Mouse (Mus musculus): ENCODE measurements around the gene Cox16. TPM values are rescaled to one million over a fixed set of nuclear protein-coding genes. Genes with fewer than 3 reads are reported as not detected.
"Not testable (repeated sequence)": the region's sequence is repeated elsewhere in the genome, so short reads cannot be mapped to it uniquely, and the experiment has no call there.

Cox16 gene
- total and polyA plus RNA-seq, 2 experiments: 106 to 114 TPM

DNA sequence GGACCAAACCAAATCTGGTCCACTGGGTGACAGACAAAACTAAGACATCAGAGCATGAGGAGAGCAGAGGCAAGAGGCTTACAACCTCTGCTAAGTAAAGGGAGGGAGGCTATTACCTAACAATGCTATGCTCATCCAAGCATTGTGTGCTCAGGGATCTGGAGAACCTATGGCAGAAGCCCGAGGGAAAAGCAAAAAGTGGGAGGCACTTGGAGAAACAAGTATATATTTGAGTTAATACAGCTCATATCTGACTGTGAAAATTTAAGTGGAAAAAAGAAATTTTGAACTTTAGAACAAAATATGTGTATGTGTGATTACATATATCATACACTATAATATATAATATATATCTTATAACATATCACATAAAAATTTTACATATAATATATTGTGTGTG lies 63.1 kb downstream of the Cox16 start, which contains the start of gene Adam4:
TSS of gene Adam4 (minus strand) at position 101 of the 400 bp plus-strand sequence.
- TF ChIP-seq POLR2A (IDR thresholded peaks at IDR 0.05; ENCODE audit: extremely low read depth, insufficient read depth, low read length) (no peak), CTCF (IDR thresholded peaks at IDR 0.05; ENCODE audit: low read depth, low read length) (no peak)
- H3K36me3 ChIP-seq (ENCODE audit: control insufficient read depth, insufficient read depth, low read length): peaks cover 3% of the 10 kb centered on the region
- H3K79me2 ChIP-seq (ENCODE audit: control insufficient read depth, insufficient read depth, low read length): no peaks in the 10 kb centered on the region
- no peaks in the 10 kb centered on the region for H3K4me1 ChIP-seq (ENCODE audit: control insufficient read depth, insufficient read depth, low read length)
- no peak within 1 kb of the TSS for H3K4me3 ChIP-seq (ENCODE audit: insufficient read depth, low read depth, low read length)
- no peaks in the 10 kb centered on the region for H3K27me3 ChIP-seq (ENCODE audit: control insufficient read depth, insufficient read depth, low read length)
- WGBS: 100% methylated on average over 1 of the region's 1 CpGs
- DNase-seq (ENCODE audit: extremely low read depth, low read depth, low spot score): no peak
- no peak within 1 kb of the TSS for H3K9ac ChIP-seq (ENCODE audit: low read depth, low read length)
- H3K27ac ChIP-seq (replicated peaks; ENCODE audit: insufficient read depth, low read depth, low read length): no peak within 1 kb of the TSS

DNA sequence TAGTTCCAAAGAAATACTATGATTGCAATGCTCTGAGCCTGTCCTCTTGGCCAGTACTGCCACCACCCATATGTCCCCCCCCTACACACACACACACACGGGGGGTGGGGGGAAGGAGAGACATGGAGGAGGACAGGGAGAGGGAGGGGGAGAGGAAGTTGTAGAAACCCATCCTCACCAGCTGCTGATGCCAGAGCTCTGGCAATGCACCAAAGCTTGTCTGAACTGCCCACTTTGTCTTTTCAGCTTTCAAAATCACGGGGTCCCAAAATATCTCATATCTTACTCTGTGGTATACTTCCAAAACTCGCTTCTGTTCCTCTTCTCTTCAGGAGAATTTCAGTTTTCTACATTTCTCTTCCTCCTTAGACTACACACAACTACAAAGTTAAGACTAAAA lies 71.7 kb downstream of the Cox16 start:
- WGBS: 81% methylated on average over 3 of the region's 3 CpGs
- no peaks in the 10 kb centered on the region for H3K79me2 ChIP-seq (ENCODE audit: control insufficient read depth, insufficient read depth, low read length)

GRCm38 (mm10) chr12:81408966-81409365 lies 76.0 kb downstream of the Cox16 start:
- 87% methylated on average over 3 of the region's 3 CpGs for WGBS

More for the DNA sequence above, 71.7 kb downstream of the Cox16 start:
- Histone ChIP-seq H3K4me1 (ENCODE audit: control insufficient read depth, insufficient read depth, low read length) (no peaks in the 10 kb centered on the region), H3K4me3 (ENCODE audit: insufficient read depth, low read depth, low read length) (no peak overlapping the region), H3K36me3 (ENCODE audit: control insufficient read depth, insufficient read depth, low read length) (no peaks in the 10 kb centered on the region), H3K27me3 (ENCODE audit: control insufficient read depth, insufficient read depth, low read length) (no peaks in the 10 kb centered on the region), H3K9ac (ENCODE audit: low read depth, low read length) (no peak overlapping the region), H3K27ac (replicated peaks; ENCODE audit: insufficient read depth, low read depth, low read length) (no peak overlapping the region)
- DNase-seq (ENCODE audit: extremely low read depth, low read depth, low spot score): no peak
- TF ChIP-seq POLR2A (IDR thresholded peaks at IDR 0.05; ENCODE audit: extremely low read depth, insufficient read depth, low read length) (no peak), CTCF (IDR thresholded peaks at IDR 0.05; ENCODE audit: low read depth, low read length) (no peak)

GRCm38 (mm10) chr12:81402187-81402586 lies 82.7 kb downstream of the Cox16 start:
- WGBS: 23% methylated on average over 1 of the region's 1 CpGs
- Histone ChIP-seq H3K27ac (replicated peaks; ENCODE audit: insufficient read depth, low read depth, low read length) (no peak overlapping the region), H3K79me2 (ENCODE audit: control insufficient read depth, insufficient read depth, low read length) (no peaks in the 10 kb centered on the region), H3K4me1 (ENCODE audit: control insufficient read depth, insufficient read depth, low read length) (no peaks in the 10 kb centered on the region), H3K9ac (ENCODE audit: low read depth, low read length) (no peak overlapping the region), H3K27me3 (ENCODE audit: control insufficient read depth, insufficient read depth, low read length) (no peaks in the 10 kb centered on the region), H3K36me3 (ENCODE audit: control insufficient read depth, insufficient read depth, low read length) (no peaks in the 10 kb centered on the region), H3K4me3 (ENCODE audit: insufficient read depth, low read depth, low read length) (no peak overlapping the region)
- DNase-seq (ENCODE audit: extremely low read depth, low read depth, low spot score): peak; percentile 64
- TF ChIP-seq POLR2A (IDR thresholded peaks at IDR 0.05; ENCODE audit: extremely low read depth, insufficient read depth, low read length): no peak
- peak; percentile 35; the same call in 1 of the 2 replicates for TF ChIP-seq CTCF (IDR thresholded peaks at IDR 0.05; ENCODE audit: low read depth, low read length)

More at GRCm38 (mm10) chr12:81408966-81409365, 76.0 kb downstream of the Cox16 start:
- Histone ChIP-seq H3K27me3 (ENCODE audit: control insufficient read depth, insufficient read depth, low read length) (no peaks in the 10 kb centered on the region), H3K4me3 (ENCODE audit: insufficient read depth, low read depth, low read length) (no peak overlapping the region), H3K79me2 (ENCODE audit: control insufficient read depth, insufficient read depth, low read length) (no peaks in the 10 kb centered on the region), H3K4me1 (ENCODE audit: control insufficient read depth, insufficient read depth, low read length) (no peaks in the 10 kb centered on the region), H3K9ac (ENCODE audit: low read depth, low read length) (no peak overlapping the region), H3K27ac (replicated peaks; ENCODE audit: insufficient read depth, low read depth, low read length) (no peak overlapping the region), H3K36me3 (ENCODE audit: control insufficient read depth, insufficient read depth, low read length) (no peaks in the 10 kb centered on the region)
- DNase-seq (ENCODE audit: extremely low read depth, low read depth, low spot score): no peak
- TF ChIP-seq CTCF (IDR thresholded peaks at IDR 0.05; ENCODE audit: low read depth, low read length): no peak
- TF ChIP-seq POLR2A (IDR thresholded peaks at IDR 0.05; ENCODE audit: extremely low read depth, insufficient read depth, low read length): no peak

- H3K36me3 ChIP-seq (ENCODE audit: control insufficient read depth, insufficient read depth, low read length); H3K79me2 ChIP-seq (ENCODE audit: control insufficient read depth, insufficient read depth, low read length); DNase-seq (ENCODE audit: extremely low read depth, low read depth, low spot score); H3K27me3 ChIP-seq (ENCODE audit: control insufficient read depth, insufficient read depth, low read length); H3K4me3 ChIP-seq (ENCODE audit: insufficient read depth, low read depth, low read length); H3K27ac ChIP-seq (replicated peaks; ENCODE audit: insufficient read depth, low read depth, low read length); H3K9ac ChIP-seq (ENCODE audit: low read depth, low read length); H3K4me1 ChIP-seq (ENCODE audit: control insufficient read depth, insufficient read depth, low read length): not testable (repeated sequence)
- 100% methylated on average over 1 of the region's 1 CpGs for WGBS
Observed at GRCm38 (mm10) chr12:81379364-81379763, 105.6 kb downstream of the Cox16 start, which contains the start of gene Gm4787. Gene Gm4787, minus strand, starts transcription at chr12:81379464.

DNA sequence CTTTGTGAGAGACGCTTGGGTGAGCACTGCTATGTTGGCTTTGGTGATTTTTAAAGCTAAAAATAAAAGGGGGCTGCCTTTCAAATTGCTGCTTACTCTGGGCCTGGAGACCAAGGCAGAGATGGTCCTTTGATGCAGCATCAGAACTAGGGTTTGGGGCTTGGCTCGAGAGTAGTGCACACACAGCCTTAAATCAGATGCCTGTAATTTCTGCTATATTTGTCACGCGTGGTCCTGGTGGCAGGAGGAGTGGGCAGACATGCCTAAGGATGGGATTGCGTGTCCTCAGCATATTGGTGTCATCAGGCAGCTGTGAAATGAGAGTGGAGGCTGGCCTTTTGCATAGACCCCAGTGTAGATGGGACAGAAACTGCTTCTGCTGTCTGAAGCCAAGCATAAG lies 151.1 kb downstream of the Cox16 start:
- Histone ChIP-seq H3K79me2 (ENCODE audit: control insufficient read depth, insufficient read depth, low read length) (no peaks in the 10 kb centered on the region), H3K4me3 (ENCODE audit: insufficient read depth, low read depth, low read length) (no peak overlapping the region), H3K9ac (ENCODE audit: low read depth, low read length) (no peak overlapping the region), H3K36me3 (ENCODE audit: control insufficient read depth, insufficient read depth, low read length) (no peaks in the 10 kb centered on the region), H3K27me3 (ENCODE audit: control insufficient read depth, insufficient read depth, low read length) (peaks cover 12% of the 10 kb centered on the region), H3K4me1 (ENCODE audit: control insufficient read depth, insufficient read depth, low read length) (no peaks in the 10 kb centered on the region; the same call in 1 of the 2 replicates), H3K27ac (replicated peaks; ENCODE audit: insufficient read depth, low read depth, low read length) (no peak overlapping the region)
- WGBS: 85% methylated on average over 5 of the region's 5 CpGs
- no peak for DNase-seq (ENCODE audit: extremely low read depth, low read depth, low spot score)
- TF ChIP-seq CTCF (IDR thresholded peaks at IDR 0.05; ENCODE audit: low read depth, low read length): no peak
- TF ChIP-seq POLR2A (IDR thresholded peaks at IDR 0.05; ENCODE audit: extremely low read depth, insufficient read depth, low read length): no peak
